Mouse (Mus musculus) ZHBTc4 (cell line): Measurements from ENCODE around the gene Trpm4.
"Not testable (repeated sequence)": the region's sequence is repeated elsewhere in the genome, so short reads cannot be mapped to it uniquely, and the experiment has no call there.

Source experiments
- DNase-seq: peaks from one replicate; pipeline ENCODE4 v3.0.0-alpha.2; 2011; ENCODE audit warnings: low read depth, low spot score

Gene Trpm4

DNA sequence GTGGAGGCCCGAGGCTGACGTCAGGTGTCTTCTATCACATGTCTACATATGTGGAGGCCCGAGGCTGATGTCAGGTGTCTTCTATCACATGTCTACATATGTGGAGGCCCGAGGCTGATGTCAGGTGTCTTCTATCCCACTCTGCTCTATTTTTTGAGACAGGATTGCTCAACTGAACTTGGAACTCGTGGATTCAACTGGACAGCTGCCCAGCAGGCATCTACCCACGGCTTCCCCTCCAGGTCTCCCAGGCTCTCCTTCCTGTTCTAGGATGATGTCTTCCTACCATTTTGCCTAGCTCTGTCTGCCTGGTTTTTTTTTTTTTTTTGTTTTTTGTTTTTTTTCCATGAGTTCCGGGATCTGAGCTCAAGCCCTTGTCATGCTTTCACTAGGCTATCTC, 77.8 kb downstream of the Trpm4 start:
- not testable (repeated sequence) for DNase-seq

DNA sequence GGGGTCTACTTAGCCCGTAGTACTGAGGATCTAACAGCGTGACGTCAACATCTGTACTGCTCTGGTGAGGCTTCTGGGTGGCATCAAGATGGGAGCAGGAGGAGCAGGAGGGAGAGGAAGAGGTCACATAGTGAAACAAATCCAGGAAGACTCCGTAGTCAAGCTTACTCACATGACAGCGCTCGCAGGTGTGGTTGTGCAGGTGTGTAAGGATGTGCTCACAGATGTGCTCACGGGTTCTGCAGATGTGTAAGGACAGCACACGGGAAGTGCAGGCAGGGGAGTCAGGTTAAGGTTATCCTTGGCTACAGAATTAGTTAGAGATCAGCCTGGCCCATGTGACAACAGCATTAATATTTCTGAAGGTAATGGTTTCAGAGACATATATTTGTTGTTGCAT, 79.8 kb downstream of the Trpm4 start:
- DNase-seq: no peak
